Mouse (Mus musculus): ENCODE measurements around the gene Hipk1. TPM values are rescaled to one million over a fixed set of nuclear protein-coding genes. Genes with fewer than 3 reads are reported as not detected.

The Hipk1 gene
- polyA plus RNA-seq, 1 experiment from 2014 or later, result 15.9 TPM

- H3K4me3 ChIP-seq (ENCODE audit: low read depth, low read length), result no peak overlapping the region
- no peaks in the 10 kb centered on the region for H3K36me3 ChIP-seq (ENCODE audit: control insufficient read depth, insufficient read depth, low read length)
- H3K4me1 ChIP-seq (ENCODE audit: control insufficient read depth, insufficient read depth, low read length), result no peaks in the 10 kb centered on the region
- DNase-seq (ENCODE audit: low spot score, missing footprints) (peak; percentile 49), ATAC-seq (ENCODE audit: low FRiP score) (no peak)
- 84% methylated on average over 1 of the region's 1 CpGs for WGBS
- no peaks in the 10 kb centered on the region for H3K27me3 ChIP-seq (ENCODE audit: control insufficient read depth, insufficient read depth, low read length)
- H3K4me2 ChIP-seq, result no peak overlapping the region
- no peak overlapping the region for H3K9ac ChIP-seq (ENCODE audit: low read length)
- no peak overlapping the region for H3K27ac ChIP-seq (ENCODE audit: low read depth, low read length)
- no peaks in the 10 kb centered on the region for H3K9me3 ChIP-seq (ENCODE audit: control insufficient read depth, low read length)
Measured at GRCm38 (mm10) chr3:103696388-103696925, 94.9 kb downstream of the Hipk1 start.

- no peaks in the 10 kb centered on the region for H3K36me3 ChIP-seq (ENCODE audit: control insufficient read depth, insufficient read depth, low read length)
- no peak overlapping the region for H3K27ac ChIP-seq (ENCODE audit: low read depth, low read length)
- no peaks in the 10 kb centered on the region for H3K27me3 ChIP-seq (ENCODE audit: control insufficient read depth, insufficient read depth, low read length)
- ATAC-seq (ENCODE audit: low FRiP score) (no peak), DNase-seq (ENCODE audit: low spot score, missing footprints) (peak; percentile 12)
- no peaks in the 10 kb centered on the region for H3K9me3 ChIP-seq (ENCODE audit: control insufficient read depth, low read length)
- no peak overlapping the region for H3K4me3 ChIP-seq (ENCODE audit: low read depth, low read length)
- H3K9ac ChIP-seq (ENCODE audit: low read length), result no peak overlapping the region
- WGBS, result 71% methylated on average over 3 of the region's 3 CpGs
- H3K4me1 ChIP-seq (ENCODE audit: control insufficient read depth, insufficient read depth, low read length), result no peaks in the 10 kb centered on the region
- H3K4me2 ChIP-seq, result no peak overlapping the region
Measured at GRCm38 (mm10) chr3:103695556-103695955, 95.8 kb downstream of the Hipk1 start.

GRCm38 (mm10) chr3:103690506-103690905 is 100.9 kb downstream of the Hipk1 start:
- Histone ChIP-seq H3K4me3 (ENCODE audit: low read depth, low read length) (no peak overlapping the region), H3K36me3 (ENCODE audit: control insufficient read depth, insufficient read depth, low read length) (no peaks in the 10 kb centered on the region), H3K9me3 (ENCODE audit: control insufficient read depth, low read length) (no peaks in the 10 kb centered on the region), H3K27ac (ENCODE audit: low read depth, low read length) (no peak overlapping the region), H3K27me3 (ENCODE audit: control insufficient read depth, insufficient read depth, low read length) (no peaks in the 10 kb centered on the region), H3K4me2 (no peak overlapping the region), H3K9ac (ENCODE audit: low read length) (no peak overlapping the region), H3K4me1 (ENCODE audit: control insufficient read depth, insufficient read depth, low read length) (no peaks in the 10 kb centered on the region)
- ATAC-seq (ENCODE audit: low FRiP score) (no peak), DNase-seq (ENCODE audit: low spot score, missing footprints) (peak; percentile 77)
- 77% methylated on average over 3 of the region's 3 CpGs for WGBS

Other genes starting within 250 kb of the Hipk1 start
- 4.3 and 5.6 TPM in 2 replicates for gene Syt6, start 216.3 kb downstream of the Hipk1 start, polyA plus RNA-seq (2014; fragmentation: Nextera tagmentation; extraction: Ambion mirVana)
- 0.08 and 0.19 TPM in 2 replicates for gene Atg4a-ps, start 145.5 kb downstream of the Hipk1 start, polyA plus RNA-seq (2014; fragmentation: Nextera tagmentation; extraction: Ambion mirVana)
- 8.9 and 10.5 TPM in 2 replicates for gene Olfml3, start 53.6 kb downstream of the Hipk1 start, polyA plus RNA-seq (2014; fragmentation: Nextera tagmentation; extraction: Ambion mirVana)
- not detected in 2 replicates for gene Gm10964, start 52.2 kb downstream of the Hipk1 start, polyA plus RNA-seq (2014; fragmentation: Nextera tagmentation; extraction: Ambion mirVana)
- 36.3 and 44.6 TPM in 2 replicates for gene Dclre1b, start 17.9 kb upstream of the Hipk1 start, polyA plus RNA-seq (2014; fragmentation: Nextera tagmentation; extraction: Ambion mirVana)
- gene Ap4b1, start 18.0 kb upstream of the Hipk1 start, polyA plus RNA-seq (2014; fragmentation: Nextera tagmentation; extraction: Ambion mirVana), result 22.8 and 25.6 TPM in 2 replicates
- 0.15 TPM in 1 of 2 replicates, not detected in the other for gene Gm43064, start 18.0 kb upstream of the Hipk1 start, polyA plus RNA-seq (2014; fragmentation: Nextera tagmentation; extraction: Ambion mirVana)
- 0.14 and 0.20 TPM in 2 replicates for gene Bcl2l15, start 41.0 kb upstream of the Hipk1 start, polyA plus RNA-seq (2014; fragmentation: Nextera tagmentation; extraction: Ambion mirVana)
- gene Ptpn22, start 68.2 kb upstream of the Hipk1 start, polyA plus RNA-seq (2014; fragmentation: Nextera tagmentation; extraction: Ambion mirVana), result 0.23 and 0.65 TPM in 2 replicates
- 21.1 and 24.0 TPM in 2 replicates for gene Rsbn1, start 122.6 kb upstream of the Hipk1 start, polyA plus RNA-seq (2014; fragmentation: Nextera tagmentation; extraction: Ambion mirVana)
- 53.4 and 59.2 TPM in 2 replicates for gene Phtf1, start 176.5 kb upstream of the Hipk1 start, polyA plus RNA-seq (2014; fragmentation: Nextera tagmentation; extraction: Ambion mirVana)